Mouse (Mus musculus) layer of hippocampus, postnatal 36 days (tissue): ENCODE data around the gene Grin2b. TPM values are rescaled to one million over a fixed set of nuclear protein-coding genes. Genes with fewer than 3 reads are reported as not detected.
"Not testable (repeated sequence)": the region's sequence is repeated elsewhere in the genome, so short reads cannot be mapped to it uniquely, and the experiment has no call there.

Experiments
- DNase-seq, 2 experiments: peaks; one replicate each; pipeline ENCODE4 v3.0.0; 2022
- total RNA-seq, 2 experiments: library from RNA; stranded (reverse); gene quantifications; 2 replicates each; pipeline ENCODE4 v1.2.3; 2021

The Grin2b gene
- total RNA-seq, 2 experiments from 2014 or later = 320 to 364 TPM

DNA sequence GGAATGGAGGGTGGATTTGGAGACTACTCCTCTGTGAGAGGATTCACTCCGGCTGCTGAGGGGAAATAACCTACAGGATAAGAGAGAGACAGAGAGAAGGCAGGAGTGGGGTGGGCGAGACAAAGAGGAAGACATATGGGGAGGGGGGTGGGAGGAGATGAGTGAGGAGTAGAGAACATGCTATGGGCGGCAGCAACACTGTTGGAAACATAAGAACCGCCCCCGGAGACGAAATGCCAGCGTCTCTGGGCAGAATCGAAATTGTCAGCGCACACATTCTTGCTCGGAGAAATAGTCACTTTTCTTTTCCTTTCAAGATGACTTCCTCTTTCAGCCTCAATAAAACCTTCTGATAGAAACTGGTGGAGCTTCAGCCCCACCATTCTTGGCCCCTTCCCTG lies 274.1 kb downstream of the Grin2b start:
- DNase-seq = peak in 1 of 2 experiments; percentile 60

DNA sequence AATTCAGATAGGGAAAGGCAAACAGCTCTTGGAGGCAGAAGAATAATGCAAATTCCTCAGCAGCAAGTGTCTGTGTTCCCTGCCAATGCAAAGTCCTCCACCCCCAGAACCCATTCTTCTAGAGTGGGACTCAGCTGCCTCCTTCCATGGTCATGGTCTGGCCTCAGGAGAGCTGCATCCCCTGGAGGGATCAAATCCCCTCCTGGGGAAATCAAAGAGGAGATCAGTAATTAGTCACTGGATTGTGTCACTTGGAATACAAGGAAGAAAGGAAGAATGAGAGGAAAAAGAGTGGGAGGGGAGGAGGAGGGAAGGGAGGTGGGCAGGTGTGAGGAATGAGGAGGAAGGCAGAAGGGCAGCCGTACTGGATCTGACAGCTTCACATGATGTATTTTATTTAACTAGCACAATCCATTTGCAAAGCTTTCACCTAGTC lies 278.5 kb downstream of the Grin2b start:
- no peak for DNase-seq

DNA sequence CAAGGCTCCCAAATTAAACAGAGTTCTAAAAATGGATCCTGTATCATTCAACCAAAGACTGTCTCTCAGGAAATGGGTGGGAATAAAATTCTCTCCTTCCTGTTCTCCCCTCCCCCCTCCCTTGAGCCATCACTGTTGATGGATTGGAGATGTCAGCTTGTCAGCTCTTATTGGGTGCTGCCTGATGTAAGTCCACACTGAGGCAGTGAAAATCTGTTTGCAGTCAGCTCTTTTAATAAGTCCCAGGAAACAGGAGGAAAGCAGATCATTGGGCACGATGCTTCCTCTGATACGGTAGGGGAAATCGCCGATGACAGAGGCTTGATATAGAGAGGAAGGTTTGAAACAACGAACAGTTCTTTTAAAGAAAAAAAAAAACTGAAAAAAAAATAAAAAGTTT lies 290.7 kb downstream of the Grin2b start:
- DNase-seq = no peak

DNA sequence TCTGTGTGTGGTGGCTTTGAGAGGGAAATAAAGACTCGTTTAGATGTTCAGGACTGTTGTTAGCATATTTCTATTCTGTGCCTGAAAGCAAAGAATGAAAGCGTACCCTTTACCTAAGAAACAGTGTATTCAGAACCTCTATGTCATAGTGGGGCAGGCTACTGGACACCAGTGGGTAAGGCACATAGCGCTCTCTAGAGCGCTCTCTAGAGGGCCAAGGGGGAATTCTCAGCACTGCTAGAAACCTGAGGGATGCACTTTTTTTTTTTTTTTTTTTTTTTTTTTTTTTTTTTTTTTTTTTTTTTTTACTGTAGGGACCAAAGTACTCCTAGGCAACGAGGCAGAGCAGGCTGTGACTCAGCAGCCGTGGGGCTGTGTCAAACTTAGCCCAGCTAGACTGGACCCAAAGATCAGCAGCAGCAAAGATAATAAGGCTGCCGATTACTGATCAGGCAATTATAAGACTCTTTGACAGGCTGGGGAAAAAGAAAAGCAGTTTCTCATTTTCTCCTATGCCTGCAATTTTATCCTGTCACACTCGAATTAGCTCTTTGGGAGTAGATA lies 297.1 kb downstream of the Grin2b start:
- no peak for DNase-seq

DNA sequence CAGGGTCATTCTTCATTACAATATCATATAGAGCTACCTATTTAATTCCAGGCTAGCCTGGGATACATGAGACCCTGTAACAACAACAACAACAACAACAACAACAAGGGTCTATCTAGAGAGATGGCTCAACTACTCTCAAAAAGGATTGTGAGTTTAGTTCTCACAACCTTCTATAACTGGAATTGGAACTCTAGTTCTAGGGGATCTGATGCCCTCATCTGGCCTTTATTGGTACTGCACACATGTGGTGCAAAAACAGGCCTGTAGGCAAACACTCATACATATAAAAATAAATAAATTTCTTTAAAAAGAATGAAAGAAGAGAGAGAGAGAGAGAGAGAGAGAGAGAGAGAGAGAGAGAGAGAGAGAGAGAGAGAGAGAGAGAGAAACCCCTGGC lies 298.7 kb downstream of the Grin2b start:
- DNase-seq = no peak

DNA sequence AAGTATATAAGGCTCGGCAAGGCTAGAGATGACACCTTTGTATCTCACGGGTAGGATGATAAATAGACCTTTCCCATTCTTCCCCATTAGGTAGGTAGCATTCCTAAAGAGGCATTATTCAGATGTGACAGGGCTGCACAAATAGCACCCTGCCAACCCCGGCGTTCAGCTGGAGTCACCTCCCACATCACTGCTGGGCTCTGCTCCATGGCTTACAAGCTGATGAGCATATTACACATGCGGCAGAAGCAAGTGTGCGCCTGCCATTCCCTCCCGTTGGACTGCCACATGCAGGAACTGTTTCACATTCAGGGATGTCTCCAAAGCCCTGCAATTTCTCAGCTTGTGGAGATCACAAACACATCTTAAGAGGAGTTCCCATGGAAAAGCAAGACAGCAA lies 307.5 kb downstream of the Grin2b start:
- peak; percentile 71 to 72 for DNase-seq

DNA sequence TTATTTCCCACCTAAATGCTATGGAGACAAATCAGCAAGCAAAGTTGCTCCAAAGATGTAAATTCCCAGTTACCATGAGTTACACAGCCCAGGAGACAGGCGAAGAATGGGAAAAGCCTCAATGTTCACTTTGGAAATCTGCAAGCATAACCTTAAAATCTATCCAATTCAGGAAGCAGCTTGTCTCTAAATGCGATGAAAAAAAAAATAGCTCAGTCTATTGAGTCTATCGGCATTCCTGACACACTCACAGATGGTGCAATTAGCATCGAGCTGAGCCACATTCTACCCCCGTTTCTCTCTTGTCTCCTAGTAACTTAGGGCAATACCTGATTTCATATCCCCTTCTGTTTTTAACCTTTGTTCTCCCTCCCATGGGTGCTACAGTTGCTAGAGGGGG lies 309.3 kb downstream of the Grin2b start:
- DNase-seq = peak in 1 of 2 experiments; percentile 36

DNA sequence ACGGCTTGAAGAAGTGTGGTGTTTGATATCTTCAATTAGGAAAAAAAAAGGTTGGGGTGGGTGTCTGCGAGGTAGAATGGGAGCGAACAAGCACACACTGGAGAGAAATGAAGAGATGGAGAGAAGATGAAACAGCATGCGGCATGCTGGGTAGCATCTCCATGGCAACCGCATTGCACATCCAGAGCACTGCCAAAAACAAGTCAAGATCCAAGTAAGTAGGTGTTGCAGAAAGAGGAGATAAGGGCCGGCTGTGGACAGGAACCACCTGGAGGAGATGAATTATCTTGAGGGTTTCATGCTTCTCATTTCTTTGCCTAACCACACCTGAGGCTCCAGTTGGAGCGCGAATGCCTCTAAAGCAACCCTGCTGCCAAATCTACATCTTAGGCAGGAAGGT lies 313.8 kb downstream of the Grin2b start:
- DNase-seq = peak; percentile 50 to 67

DNA sequence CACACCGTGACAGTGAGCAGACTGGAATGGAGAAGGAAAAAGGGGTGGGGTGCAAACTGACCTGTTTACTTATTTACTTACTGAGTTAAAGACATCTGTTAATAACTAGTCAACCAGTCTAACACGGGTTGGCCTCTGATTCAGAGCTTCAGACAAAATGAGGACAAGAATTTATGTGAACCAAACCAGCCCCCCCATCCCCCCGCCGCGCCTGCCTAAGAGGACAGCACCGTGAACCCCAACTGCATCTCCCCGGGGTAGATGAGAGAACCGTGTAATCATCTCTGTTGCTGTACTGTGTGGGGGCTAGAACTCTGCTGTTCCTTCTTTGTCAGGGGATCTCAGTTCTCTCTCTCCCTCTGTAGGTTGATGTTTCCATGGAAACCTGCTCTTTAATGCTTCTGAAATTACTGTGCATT lies 319.1 kb downstream of the Grin2b start:
- no peak for DNase-seq

DNA sequence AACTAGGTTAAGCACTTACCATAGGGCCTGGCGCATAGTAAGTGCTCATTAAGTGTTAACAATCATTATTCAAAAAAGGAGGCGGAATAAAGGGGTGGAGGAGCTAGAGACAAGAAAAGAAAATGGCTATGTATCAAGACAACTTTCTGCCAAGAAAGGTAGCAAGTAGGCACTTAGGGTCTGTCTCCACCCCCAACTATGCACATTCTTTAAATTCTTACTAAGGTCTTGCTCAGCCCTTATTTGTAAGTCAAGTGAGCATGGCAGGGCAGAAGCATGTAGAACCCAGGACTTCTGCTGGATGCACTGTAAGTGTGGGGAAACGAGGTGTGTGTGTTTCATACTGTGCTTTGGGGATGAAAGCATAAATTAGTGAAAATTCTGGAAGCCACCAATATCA lies 329.6 kb downstream of the Grin2b start:
- no peak for DNase-seq

DNA sequence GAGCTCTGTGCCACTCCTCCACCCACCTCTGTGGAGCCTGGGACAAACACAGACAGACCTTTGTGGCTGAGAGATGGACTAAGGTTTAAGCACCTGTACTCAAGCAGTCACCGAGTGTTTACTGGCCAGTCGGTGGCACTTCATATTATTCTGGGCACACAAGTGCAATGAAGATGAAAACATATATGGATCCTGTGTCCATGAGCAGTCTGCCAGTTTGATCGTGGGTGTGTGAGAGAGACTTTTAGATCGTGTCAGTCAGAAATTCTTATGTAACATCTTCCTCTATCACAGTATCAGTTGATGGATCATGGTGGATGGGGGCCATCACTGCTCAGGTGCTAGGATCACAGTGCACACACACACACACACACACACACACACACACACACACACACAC lies 337.0 kb downstream of the Grin2b start:
- no peak for DNase-seq

DNA sequence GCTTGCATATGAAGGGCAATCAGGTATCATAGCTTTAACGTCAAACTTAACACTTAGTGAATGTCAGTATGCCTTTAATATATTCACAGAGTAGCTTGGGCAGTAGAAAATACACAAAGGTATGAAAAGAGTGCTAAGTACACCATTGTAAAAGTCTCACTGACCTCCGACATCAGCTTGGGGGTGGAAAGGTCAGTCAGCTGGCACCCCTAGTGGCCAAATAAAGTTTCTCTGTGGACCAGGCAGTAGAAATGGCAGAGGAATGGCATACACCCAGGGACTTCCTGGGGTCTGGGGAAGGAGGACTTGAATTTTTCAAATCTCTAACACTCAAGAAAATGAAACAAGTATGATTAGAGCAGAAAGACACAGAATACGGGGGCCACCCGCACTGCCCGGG lies 339.8 kb downstream of the Grin2b start:
- DNase-seq = no peak

DNA sequence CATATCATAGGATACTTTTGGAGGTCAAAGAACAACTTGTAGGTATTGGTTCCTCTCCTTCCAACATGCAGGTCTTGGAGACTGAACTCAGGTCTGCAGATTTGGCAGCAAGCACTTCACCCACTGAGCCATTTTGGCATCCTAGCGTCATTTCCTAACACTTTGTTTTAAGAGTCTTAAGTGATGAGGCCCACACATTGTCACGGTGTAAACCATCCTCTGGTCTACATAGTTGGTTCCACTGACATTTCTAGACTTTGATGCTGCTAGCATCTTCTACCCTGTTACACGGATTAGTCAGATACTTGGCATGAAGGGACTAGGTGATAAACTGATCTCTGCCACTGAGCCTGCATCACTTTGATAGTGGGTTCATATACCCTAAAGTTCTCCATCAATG lies 341.3 kb downstream of the Grin2b start:
- DNase-seq = no peak

DNA sequence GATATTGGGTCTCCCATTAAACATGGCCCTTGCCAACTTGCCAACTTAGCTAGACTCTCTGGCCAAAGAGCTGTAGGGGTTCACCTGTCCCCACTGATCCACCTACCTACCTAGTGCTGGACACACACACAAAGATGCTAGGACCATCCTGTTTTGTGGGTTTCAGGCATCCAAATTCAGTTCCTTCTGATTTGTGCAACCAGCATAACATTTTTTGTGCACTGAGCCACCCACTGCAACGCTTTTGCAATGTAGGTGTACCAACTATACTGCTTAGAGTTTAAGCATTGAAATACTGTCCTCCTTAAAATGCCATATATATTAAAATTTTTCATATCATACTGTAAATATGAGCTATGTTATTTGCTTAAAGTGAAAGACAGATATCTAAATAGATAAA lies 342.3 kb downstream of the Grin2b start:
- DNase-seq = no peak

DNA sequence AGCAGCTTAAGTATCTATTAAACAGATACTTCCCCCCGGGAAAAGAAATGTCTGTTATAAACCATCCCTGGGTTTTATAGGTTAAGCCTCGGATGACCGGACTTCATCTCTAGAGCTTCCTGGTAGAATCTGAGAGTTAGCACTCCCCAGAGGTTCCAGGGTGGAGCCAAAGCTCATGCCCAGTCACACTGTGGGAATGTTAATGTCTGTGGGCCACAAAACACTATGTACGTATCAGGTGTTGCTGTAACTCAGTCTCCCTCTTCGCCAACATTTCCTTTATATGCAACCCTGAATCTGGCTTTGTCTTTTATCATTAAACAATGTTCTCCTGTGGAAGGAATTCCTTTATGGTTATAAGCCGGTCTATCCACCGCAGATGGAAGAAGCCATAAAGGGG lies 343.9 kb downstream of the Grin2b start:
- DNase-seq = no peak

DNA sequence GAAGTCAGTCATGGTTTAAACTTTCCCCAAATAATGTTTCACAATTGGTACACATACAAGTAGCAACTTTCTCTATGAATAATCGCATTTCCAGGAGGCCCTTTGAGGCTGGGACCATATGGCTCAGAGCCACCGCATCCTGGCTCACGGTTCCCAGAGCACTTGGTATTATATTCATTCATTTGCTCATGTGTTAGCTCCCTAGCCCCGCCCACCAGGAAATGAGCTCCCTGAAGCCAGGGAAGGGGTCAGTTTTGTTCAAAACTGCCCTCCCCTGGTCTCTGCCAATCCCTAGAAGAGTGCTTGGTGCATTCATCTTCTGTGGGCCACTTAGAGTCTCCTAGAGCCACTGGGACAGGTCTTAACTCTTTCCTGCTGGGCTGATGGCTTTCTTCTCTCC lies 344.3 kb downstream of the Grin2b start:
- DNase-seq = no peak

DNA sequence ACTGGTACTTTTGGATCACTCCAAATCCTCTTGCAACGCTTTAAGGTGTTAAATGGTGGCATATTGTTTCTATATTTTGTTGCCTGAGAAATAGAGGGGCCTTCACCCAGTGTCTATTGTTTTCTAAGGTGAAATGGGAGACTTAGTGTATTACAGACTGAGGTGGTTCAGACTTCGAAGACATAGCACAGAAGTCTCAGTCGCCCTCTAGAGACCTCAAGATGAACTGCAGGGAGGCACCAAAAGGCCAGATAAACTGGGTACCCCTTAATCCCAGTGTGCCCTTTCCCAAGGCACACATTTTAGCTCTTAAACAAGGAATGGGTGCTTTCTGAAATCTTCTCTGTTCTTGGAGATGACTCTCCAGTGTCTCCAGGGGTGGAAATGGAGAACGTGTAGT lies 345.4 kb downstream of the Grin2b start:
- DNase-seq = peak in 1 of 2 experiments; percentile 51

DNA sequence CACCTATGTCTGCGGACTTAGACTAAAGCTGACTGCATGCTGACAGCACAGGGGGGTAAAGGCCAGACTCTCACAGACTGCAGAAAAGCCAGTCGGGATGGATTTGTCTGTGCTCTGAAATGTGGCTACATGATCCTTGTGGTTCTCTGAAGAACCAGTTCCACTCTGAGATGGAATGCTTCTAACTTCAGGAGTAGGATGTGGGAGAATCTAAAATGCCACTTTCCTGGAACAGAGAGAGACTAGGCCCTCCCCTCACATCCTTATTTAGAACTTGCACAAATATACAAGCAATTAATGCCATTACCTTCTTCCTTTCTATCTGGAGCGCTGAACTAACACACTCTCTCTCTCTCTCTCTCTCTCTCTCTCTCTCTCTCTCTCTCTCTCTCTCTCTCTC lies 346.0 kb downstream of the Grin2b start:
- no peak for DNase-seq

DNA sequence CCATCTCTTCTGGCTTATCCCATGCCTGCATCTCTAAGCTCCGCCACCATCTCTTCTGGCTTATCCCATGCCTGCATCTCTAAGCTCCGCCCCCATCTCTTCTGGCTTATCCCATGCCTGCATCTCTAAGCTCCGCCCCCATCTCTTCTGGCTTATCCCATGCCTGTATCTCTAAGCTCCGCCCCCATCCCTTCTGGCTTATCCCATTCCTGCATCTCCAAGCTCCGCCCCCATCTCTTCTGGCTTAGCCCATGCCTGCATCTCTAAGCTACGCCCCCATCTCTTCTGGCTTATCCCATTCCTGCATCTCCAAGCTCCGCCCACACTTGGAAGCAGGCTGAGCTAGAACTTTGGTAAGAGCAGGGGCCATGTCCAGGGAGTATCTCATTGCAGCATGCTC lies 346.5 kb downstream of the Grin2b start:
- DNase-seq = not testable (repeated sequence)

DNA sequence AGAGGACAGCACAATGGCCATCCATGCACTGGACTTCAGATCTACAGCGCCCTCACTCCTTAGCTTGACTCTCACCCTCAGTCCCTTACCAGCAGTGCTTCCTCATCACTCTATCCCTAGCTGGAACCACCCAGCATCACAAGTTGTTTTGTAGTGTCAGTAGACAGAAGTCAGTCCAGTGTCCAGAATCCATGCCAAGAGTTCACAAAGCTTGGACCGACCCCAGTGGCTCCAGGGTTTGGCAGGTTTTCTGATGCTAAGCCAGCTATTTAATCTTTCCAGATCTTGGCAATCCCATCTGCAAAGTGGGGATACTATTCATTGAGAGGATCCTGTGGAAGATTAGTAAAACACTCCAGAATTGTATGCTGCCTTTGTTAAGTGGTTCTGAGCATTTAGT lies 355.9 kb downstream of the Grin2b start:
- DNase-seq = no peak

DNA sequence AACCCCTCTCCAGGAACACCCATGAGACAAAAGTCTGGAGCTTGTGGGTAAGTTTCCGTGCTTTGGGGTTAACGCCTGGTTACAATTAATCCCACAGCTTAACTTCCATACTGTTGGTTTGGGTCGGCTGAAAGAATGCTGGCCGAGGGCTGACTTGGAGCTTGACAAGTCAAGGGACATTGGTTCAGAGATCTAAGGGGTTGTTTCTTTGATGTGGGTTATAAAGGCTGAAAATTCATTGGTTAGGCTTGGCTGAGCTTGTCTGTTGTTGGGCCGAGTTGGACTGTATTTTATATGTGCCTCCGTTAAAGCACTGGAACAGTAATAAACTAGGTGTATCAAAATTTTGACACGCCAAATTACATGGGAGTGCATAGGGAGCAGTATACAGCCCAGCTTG lies 359.6 kb downstream of the Grin2b start:
- DNase-seq = no peak

DNA sequence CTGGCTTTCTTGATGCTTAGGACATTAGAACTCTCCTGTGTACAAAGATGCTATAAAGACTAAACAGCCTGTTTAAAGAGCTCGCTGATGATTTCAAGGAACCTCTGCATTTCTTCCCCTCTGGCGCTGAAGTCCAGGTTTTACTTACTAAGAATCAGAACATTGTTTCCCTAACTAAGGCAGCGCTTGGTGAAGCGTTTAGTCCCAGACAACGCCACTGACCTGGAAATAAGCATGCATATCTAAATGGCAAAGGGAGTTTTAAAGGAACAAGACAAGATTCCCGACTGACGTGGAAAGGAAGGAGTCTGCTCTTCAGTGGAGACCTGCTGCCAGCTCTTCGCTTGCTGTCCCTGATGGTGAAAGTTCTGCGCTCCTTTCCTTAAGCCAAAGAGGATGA lies 367.9 kb downstream of the Grin2b start:
- no peak for DNase-seq

DNA sequence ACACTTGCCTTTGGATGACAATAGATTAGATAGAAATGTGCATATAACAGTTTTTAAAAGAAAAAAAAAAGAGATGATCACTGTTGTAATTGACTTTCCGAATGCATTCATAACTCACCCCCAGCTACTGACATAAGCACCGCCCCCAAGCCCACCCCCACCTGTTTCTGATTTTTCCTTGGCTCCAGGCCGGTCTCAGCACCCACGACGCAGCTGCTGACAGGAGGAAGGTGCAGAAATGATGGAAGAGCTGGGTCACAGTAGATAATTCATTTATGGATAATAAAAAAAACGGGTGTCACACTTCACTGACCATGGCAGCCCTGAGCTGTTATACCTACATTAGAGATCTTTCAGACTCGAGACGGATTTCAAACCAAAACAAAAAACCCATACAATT lies 373.4 kb downstream of the Grin2b start:
- no peak for DNase-seq

DNA sequence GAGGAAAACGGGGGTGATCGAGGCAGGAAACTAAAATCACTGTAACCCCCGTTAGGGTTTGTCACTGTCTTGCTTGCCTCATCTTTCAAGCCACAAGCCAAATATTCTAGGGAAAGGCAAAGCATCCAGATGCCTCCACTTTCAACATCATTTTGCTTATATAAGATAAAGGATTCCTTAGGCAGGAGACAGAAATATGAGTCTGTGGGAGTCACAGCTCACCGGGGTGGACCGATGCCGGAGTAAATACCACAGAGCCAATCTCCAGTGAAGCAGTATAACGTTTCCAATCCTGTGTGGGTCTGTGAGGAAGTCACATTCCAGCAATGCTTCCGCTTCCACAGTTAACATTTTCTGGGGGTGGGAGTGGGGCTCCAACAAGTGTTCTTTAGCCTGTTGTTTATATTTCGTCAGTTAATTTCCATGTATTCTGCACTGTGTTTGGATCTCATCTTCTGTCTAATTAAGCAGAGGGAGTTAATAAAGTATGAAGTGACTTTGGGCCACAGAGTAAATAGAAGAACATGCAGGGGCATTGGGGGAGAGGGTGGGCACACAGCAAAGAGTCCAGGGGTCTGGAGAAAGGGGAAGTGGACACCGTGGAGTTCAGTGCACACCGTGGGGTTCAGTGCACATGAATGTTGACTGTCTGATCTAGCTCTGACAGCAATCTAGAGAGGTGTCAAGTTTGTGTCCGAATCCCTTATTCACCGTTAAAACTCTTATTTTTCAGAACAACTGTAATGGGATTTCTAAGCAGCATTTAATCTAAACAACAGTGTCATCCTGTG lies 374.9 kb downstream of the Grin2b start:
- DNase-seq = no peak
